Mouse (Mus musculus) stomach, postnatal 0 days (tissue): ENCODE results near the gene Fibcd1.

Experiments used
- CTCF ChIP-seq: IDR thresholded peaks from 2 replicates; pipeline ENCODE4 v1.5.1; 2016; ENCODE audit warnings: antibody characterized with exemption, low read depth, mild to moderate bottlenecking, moderate library complexity
- EP300 ChIP-seq: optimal IDR thresholded peaks from 2 replicates; pipeline ENCODE3; 2016; ENCODE audit warnings: antibody characterized with exemption

DNA sequence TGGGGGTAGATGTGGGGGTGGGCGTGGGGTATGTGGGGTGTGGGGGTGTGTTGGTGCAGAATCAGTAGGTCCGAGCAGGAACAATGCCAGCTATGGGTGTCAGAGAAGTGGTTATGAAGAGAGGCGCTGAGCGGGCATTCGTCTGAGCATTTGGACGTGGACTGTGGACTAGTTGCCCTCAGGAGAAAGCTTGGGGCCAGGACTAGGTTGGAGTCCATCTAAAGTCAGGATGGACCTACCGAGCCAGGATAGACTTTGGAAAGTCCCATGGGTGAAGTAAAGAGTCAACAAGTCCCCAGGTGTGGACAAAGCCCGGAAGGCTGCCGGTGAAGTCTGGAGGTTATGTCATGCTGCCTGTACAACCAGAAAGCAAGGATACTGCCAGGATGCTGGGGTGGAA is 19.1 kb upstream of the Fibcd1 start:
- TF ChIP-seq CTCF (no peak), EP300 (no peak)
